Mouse (Mus musculus) midbrain, embryonic 13.5 days (tissue): ENCODE data around the gene Aco2. TPM values are rescaled to one million over a fixed set of nuclear protein-coding genes. Genes with fewer than 3 reads are reported as not detected.
A peak's percentile ranks its signal among the peaks of the same experiment; 100 is the strongest.

Source experiments
- ATAC-seq: fragments of 200-750 bp; cut with Nextera tagmentation; 2 replicates; pipeline ENCODE4 v1.8.0; 2017; ENCODE audit warnings: mild to moderate bottlenecking, moderate TSS enrichment, moderate library complexity
- H3K27ac ChIP-seq: fragments of 300-500 bp; sonication (generic); 2 replicates; pipeline ENCODE4 v1.5.1; 2015; ENCODE audit warnings: inconsistent platforms, mild to moderate bottlenecking, moderate library complexity
- H3K27me3 ChIP-seq: fragments of 300-500 bp; sonication (generic); 2 replicates; pipeline ENCODE4 v1.6.1; 2015; ENCODE audit warnings: mild to moderate bottlenecking, inconsistent platforms
- H3K36me3 ChIP-seq: fragments of 300-500 bp; sonication (generic); 2 replicates; pipeline ENCODE4 v1.6.1; 2015; ENCODE audit warnings: mild to moderate bottlenecking, inconsistent platforms
- H3K4me1 ChIP-seq: fragments of 300-500 bp; sonication (generic); replicated peaks from 2 replicates; pipeline ENCODE4 v1.6.1; 2015; ENCODE audit warnings: inconsistent platforms
- H3K4me2 ChIP-seq: fragments of 300-500 bp; sonication (generic); replicated peaks from 2 replicates; pipeline ENCODE4 v1.6.1; 2015; ENCODE audit warnings: moderate library complexity, mild to moderate bottlenecking, inconsistent platforms
- H3K4me3 ChIP-seq: fragments of 300-500 bp; sonication (generic); replicated peaks from 2 replicates; pipeline ENCODE4 v1.5.1; 2015; ENCODE audit warnings: mild to moderate bottlenecking, inconsistent platforms
- H3K9ac ChIP-seq: fragments of 300-500 bp; sonication (generic); replicated peaks from 2 replicates; pipeline ENCODE4 v1.6.1; 2015; ENCODE audit warnings: mild to moderate bottlenecking, inconsistent platforms
- H3K9me3 ChIP-seq: fragments of 300-500 bp; sonication (generic); 2 replicates; pipeline ENCODE4 v1.6.1; 2016; ENCODE audit warnings: mild to moderate bottlenecking, inconsistent platforms
- WGBS: fragments of 180-500 bp; shearing (Covaris S2); methylation state at CpG from one replicate; pipeline ENCODE4 v1.1.7; 2015; 5-methylcytosine and 5-hydroxymethylcytosine counted together
- polyA plus RNA-seq: library from polyadenylated mRNA; unstranded; fragments of >200 nt; fragmentation: Nextera tagmentation; extraction: Ambion mirVana; gene quantifications from 2 replicates; pipeline ENCODE4 v1.2.1, GENCODE M21; 2015

Aco2 gene
- polyA plus RNA-seq, 1 experiment from 2014 or later, result 221 TPM

GRCm38 (mm10) chr15:81915663-81916062 is 43.6 kb downstream of the Aco2 start:
- ATAC-seq, result no peak
- 88% methylated on average over 5 of the region's 5 CpGs for WGBS
- Histone ChIP-seq H3K4me1 (no peaks in the 10 kb centered on the region), H3K9me3 (no peaks in the 10 kb centered on the region), H3K27ac (no peak overlapping the region), H3K27me3 (no peaks in the 10 kb centered on the region), H3K9ac (no peak overlapping the region), H3K4me2 (no peak overlapping the region), H3K4me3 (no peak overlapping the region), H3K36me3 (peaks cover 69% of the 10 kb centered on the region)

- 91% methylated on average over 12 of the region's 12 CpGs for WGBS
- no peak overlapping the region for H3K4me2 ChIP-seq
- no peaks in the 10 kb centered on the region for H3K9me3 ChIP-seq
- ATAC-seq, result no peak
- H3K36me3 ChIP-seq, result peaks cover 59% of the 10 kb centered on the region
- no peak overlapping the region for H3K9ac ChIP-seq
- peaks cover 8% of the 10 kb centered on the region; the same call in 1 of the 2 replicates for H3K4me1 ChIP-seq
- H3K27me3 ChIP-seq, result no peaks in the 10 kb centered on the region
- H3K4me3 ChIP-seq, result no peak overlapping the region
- no peak overlapping the region for H3K27ac ChIP-seq
These were observed 45.1 kb downstream of the Aco2 start for GRCm38 (mm10) chr15:81917201-81917600.

GRCm38 (mm10) chr15:81917621-81918463 is 45.7 kb downstream of the Aco2 start:
- Histone ChIP-seq H3K4me1 (peaks cover 8% of the 10 kb centered on the region; the same call in 1 of the 2 replicates), H3K4me2 (no peak overlapping the region), H3K36me3 (peaks cover 57% of the 10 kb centered on the region), H3K9ac (no peak overlapping the region), H3K4me3 (no peak overlapping the region), H3K27me3 (no peaks in the 10 kb centered on the region), H3K27ac (no peak overlapping the region), H3K9me3 (no peaks in the 10 kb centered on the region)
- 64% methylated on average over 6 of the region's 6 CpGs for WGBS
- peak; percentile 57; the same call in 1 of the 2 replicates for ATAC-seq

GRCm38 (mm10) chr15:81919062-81919461 is 47.0 kb downstream of the Aco2 start:
- ATAC-seq, result no peak
- H3K27me3 ChIP-seq, result no peaks in the 10 kb centered on the region
- WGBS, result 90% methylated on average over 5 of the region's 5 CpGs
- no peak overlapping the region for H3K4me2 ChIP-seq
- H3K36me3 ChIP-seq, result peaks cover 49% of the 10 kb centered on the region
- no peak overlapping the region; the same call in 1 of the 2 replicates for H3K9ac ChIP-seq
- H3K27ac ChIP-seq, result no peak overlapping the region
- H3K9me3 ChIP-seq, result no peaks in the 10 kb centered on the region
- no peak overlapping the region for H3K4me3 ChIP-seq
- peaks cover 18% of the 10 kb centered on the region for H3K4me1 ChIP-seq

- Histone ChIP-seq H3K4me2 (no peak overlapping the region), H3K9me3 (no peaks in the 10 kb centered on the region), H3K4me3 (no peak overlapping the region), H3K27ac (0 out of 2 replicates have a peak overlapping the region, but pooled peaks have one; percentile 14), H3K4me1 (peaks cover 34% of the 10 kb centered on the region), H3K27me3 (no peaks in the 10 kb centered on the region), H3K9ac (no peak overlapping the region), H3K36me3 (peaks cover 34% of the 10 kb centered on the region)
- 88% methylated on average over 10 of the region's 10 CpGs for WGBS
- ATAC-seq, result no peak
These were observed 48.6 kb downstream of the Aco2 start for GRCm38 (mm10) chr15:81920546-81921217.

GRCm38 (mm10) chr15:81921255-81921654 is 49.1 kb downstream of the Aco2 start:
- Histone ChIP-seq H3K36me3 (peaks cover 28% of the 10 kb centered on the region), H3K4me3 (no peak overlapping the region), H3K9me3 (no peaks in the 10 kb centered on the region), H3K9ac (0 out of 2 replicates have a peak overlapping the region, but pooled peaks have one; percentile 23), H3K27me3 (no peaks in the 10 kb centered on the region), H3K27ac (0 out of 2 replicates have a peak overlapping the region, but pooled peaks have one; percentile 14), H3K4me1 (peaks cover 34% of the 10 kb centered on the region), H3K4me2 (no peak overlapping the region)
- ATAC-seq, result no peak
- 72% methylated on average over 5 of the region's 5 CpGs for WGBS

GRCm38 (mm10) chr15:81924933-81925332 is 52.8 kb downstream of the Aco2 start:
- H3K4me3 ChIP-seq, result peak overlapping the region; percentile 68
- WGBS, result 85% methylated on average over 11 of the region's 11 CpGs
- peak overlapping the region; percentile 90 for H3K4me2 ChIP-seq
- H3K27me3 ChIP-seq, result no peaks in the 10 kb centered on the region
- no peak overlapping the region for H3K27ac ChIP-seq
- H3K4me1 ChIP-seq, result peaks cover 41% of the 10 kb centered on the region
- H3K36me3 ChIP-seq, result peaks cover 14% of the 10 kb centered on the region; the same call in 1 of the 2 replicates
- no peak for ATAC-seq
- H3K9ac ChIP-seq, result peak overlapping the region; percentile 82
- H3K9me3 ChIP-seq, result no peaks in the 10 kb centered on the region

GRCm38 (mm10) chr15:81925760-81926445 is 53.8 kb downstream of the Aco2 start, which contains the start of gene Polr3h:
TSS of gene Polr3h (minus strand) at chr15:81926240.
- Histone ChIP-seq H3K36me3 (peaks cover 14% of the 10 kb centered on the region; the same call in 1 of the 2 replicates), H3K9ac (peak within 1 kb of the TSS; percentile 82), H3K27me3 (no peaks in the 10 kb centered on the region), H3K4me2 (peak within 1 kb of the TSS; percentile 90), H3K4me3 (peak within 1 kb of the TSS; percentile 68), H3K4me1 (peaks cover 41% of the 10 kb centered on the region), H3K27ac (peak within 1 kb of the TSS; percentile 91), H3K9me3 (no peaks in the 10 kb centered on the region)
- peak; percentile 95 for ATAC-seq
- WGBS, result under 1% methylated on average over 53 of the region's 54 CpGs

- Histone ChIP-seq H3K27me3 (no peaks in the 10 kb centered on the region), H3K4me2 (peak overlapping the region; percentile 90), H3K9ac (no peak overlapping the region), H3K4me3 (peak overlapping the region; percentile 68), H3K27ac (peak overlapping the region; percentile 91), H3K9me3 (no peaks in the 10 kb centered on the region), H3K36me3 (peaks cover 14% of the 10 kb centered on the region; the same call in 1 of the 2 replicates), H3K4me1 (peaks cover 40% of the 10 kb centered on the region)
- WGBS, result 26% methylated on average over 9 of the region's 9 CpGs
- no peak for ATAC-seq
These were observed 54.3 kb downstream of the Aco2 start for GRCm38 (mm10) chr15:81926446-81926822.

- WGBS, result 53% methylated on average over 4 of the region's 4 CpGs
- no peak overlapping the region for H3K9ac ChIP-seq
These were observed 55.6 kb downstream of the Aco2 start for GRCm38 (mm10) chr15:81927741-81928140.

GRCm38 (mm10) chr15:81928277-81928676 is 56.2 kb downstream of the Aco2 start:
- Histone ChIP-seq H3K27me3 (no peaks in the 10 kb centered on the region), H3K27ac (peak overlapping the region; percentile 53), H3K4me3 (no peak overlapping the region), H3K36me3 (0 out of 2 replicates have a peak, but pooled peaks cover 2% of the 10 kb centered on the region), H3K9me3 (no peaks in the 10 kb centered on the region), H3K4me2 (0 out of 2 replicates have a peak overlapping the region, but pooled peaks have one; percentile 6), H3K4me1 (peaks cover 31% of the 10 kb centered on the region), H3K9ac (no peak overlapping the region)
- 44% methylated on average over 11 of the region's 11 CpGs for whole genome bisulfite sequencing
- no peak for ATAC-seq

More at GRCm38 (mm10) chr15:81927741-81928140, 55.6 kb downstream of the Aco2 start:
- Histone ChIP-seq H3K4me3 (no peak overlapping the region), H3K27me3 (no peaks in the 10 kb centered on the region), H3K36me3 (0 out of 2 replicates have a peak, but pooled peaks cover 5% of the 10 kb centered on the region), H3K4me1 (peaks cover 33% of the 10 kb centered on the region), H3K27ac (peak overlapping the region; percentile 14; the same call in 1 of the 2 replicates), H3K4me2 (no peak overlapping the region), H3K9me3 (no peaks in the 10 kb centered on the region)
- no peak for ATAC-seq
